Mouse (Mus musculus) embryo, embryonic 11.5 days (tissue): ENCODE measurements around the gene Xntrpc.
A peak's percentile ranks its signal among the peaks of the same experiment; 100 is the strongest.

Experiments used
- DNase-seq: peaks from one replicate; pipeline ENCODE4 v3.0.0-alpha.2; 2012; ENCODE audit warnings: low read depth, low spot score

Xntrpc gene

GRCm38 (mm10) chr7:102081784-102082183, 16.3 kb downstream of the Xntrpc start:
- DNase-seq, result no peak

- no peak for DNase-seq
Observed at GRCm38 (mm10) chr7:102082816-102083215, 17.3 kb downstream of the Xntrpc start, which contains the start of gene Trpc2. Gene Trpc2 (plus strand): TSS chr7:102083116.

DNA sequence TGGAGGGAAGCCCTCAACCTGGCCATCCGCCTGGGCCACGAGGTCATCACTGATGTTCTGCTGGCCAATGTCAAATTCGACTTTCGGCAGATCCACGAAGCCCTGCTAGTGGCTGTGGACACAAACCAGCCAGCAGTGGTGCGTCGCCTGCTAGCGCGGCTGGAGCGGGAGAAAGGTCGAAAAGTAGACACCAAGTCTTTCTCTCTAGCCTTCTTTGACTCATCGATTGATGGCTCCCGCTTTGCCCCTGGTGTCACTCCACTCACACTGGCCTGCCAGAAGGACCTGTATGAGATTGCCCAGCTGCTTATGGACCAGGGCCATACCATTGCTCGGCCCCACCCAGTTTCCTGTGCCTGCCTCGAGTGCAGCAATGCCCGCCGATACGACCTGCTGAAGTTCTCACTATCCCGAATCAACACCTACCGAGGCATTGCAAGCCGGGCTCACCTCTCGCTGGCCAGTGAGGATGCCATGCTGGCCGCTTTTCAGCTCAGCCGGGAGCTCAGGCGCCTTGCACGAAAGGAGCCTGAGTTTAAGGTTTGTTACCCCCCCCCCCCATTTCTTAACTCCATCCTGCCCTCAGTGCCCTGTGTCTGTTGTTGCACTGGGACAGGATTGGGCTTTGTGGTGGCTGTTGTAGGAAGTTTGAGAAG, 18.7 kb downstream of the Xntrpc start:
- DNase-seq, result no peak

DNA sequence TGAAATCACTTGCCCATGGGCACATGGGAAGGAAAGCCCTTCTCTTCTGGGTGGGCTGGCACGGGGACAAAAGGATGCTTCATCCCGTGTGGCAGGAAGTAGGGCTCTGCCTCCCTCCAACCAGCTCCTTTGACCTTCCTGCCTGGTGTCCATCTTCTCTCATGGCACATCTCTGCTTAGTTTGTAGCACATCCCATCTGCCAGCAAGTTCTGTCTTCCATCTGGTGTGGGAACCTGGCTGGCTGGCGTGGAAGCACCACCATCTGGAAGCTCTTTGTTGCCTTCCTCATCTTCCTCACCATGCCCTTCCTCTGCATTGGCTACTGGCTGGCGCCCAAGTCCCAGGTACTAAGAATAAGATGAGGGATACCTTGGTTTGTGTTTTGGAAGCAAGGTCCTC, 21.8 kb downstream of the Xntrpc start:
- DNase-seq, result no peak

GRCm38 (mm10) chr7:102099760-102100661, 34.5 kb downstream of the Xntrpc start:
- DNase-seq, result peak; percentile 50

- no peak for DNase-seq
Observed at GRCm38 (mm10) chr7:102100868-102101267, 35.4 kb downstream of the Xntrpc start.

DNA sequence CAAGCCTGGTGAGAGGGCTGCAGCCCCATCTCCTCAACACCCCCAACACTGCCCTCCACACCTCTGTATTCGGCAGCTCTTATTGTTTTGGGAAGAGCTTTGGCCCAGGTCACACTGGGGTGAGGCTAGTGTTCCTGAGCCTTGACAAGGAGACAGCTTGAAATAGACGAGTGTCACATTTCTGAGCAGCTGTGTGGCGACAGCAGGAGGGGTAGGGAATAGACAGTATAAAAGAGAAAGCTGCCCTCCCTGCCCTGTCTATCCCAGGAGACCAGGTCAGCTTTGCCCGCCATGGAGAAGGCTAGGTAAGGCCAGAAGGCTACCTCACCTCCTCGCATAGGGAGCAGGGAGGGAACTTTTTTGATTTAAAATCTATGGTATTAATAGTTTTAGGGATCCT, 36.0 kb downstream of the Xntrpc start, which contains the start of gene Art1:
Gene Art1 (plus strand): TSS at position 257 of the 400 bp plus-strand sequence.
- no peak for DNase-seq

DNA sequence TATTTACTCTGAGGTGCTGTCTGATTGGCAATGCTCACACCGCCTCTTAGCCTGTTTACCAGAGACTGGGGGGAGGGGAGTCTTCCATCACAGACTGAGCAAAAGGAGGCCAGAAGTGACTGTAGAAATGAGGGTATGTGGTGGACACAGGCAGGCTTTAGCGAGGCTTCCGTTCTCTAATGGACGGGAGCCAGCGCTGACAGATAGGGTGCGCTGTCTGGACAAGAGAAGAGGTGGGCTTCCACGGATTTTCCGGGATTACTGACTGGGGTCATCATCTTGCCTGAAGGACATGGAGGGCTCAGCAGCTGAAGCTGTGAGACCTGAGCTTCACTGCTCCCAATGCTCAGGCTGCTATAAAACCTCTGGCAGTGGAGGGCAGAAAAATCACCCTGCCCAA, 36.7 kb downstream of the Xntrpc start:
- no peak for DNase-seq

DNA sequence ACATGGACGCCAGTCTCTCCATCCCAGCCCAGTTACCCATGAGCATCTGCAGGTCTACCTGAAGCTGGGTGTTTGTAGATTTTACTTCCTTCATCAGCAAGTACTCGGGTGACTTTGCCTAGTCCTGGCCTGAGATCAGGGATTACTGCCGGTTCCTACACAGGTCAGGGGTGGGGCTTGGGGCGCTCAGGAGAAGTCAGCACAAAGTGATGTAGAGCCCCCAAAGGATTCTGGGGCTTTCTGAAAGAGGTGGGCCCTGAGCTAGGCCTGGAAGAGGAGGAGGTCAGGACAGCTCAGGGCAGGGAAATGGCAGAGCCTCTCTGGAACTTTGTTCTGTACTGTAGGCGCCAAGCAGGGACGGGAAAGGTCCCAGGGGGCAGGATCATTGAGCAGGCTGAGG, 37.2 kb downstream of the Xntrpc start:
- DNase-seq, result no peak

DNA sequence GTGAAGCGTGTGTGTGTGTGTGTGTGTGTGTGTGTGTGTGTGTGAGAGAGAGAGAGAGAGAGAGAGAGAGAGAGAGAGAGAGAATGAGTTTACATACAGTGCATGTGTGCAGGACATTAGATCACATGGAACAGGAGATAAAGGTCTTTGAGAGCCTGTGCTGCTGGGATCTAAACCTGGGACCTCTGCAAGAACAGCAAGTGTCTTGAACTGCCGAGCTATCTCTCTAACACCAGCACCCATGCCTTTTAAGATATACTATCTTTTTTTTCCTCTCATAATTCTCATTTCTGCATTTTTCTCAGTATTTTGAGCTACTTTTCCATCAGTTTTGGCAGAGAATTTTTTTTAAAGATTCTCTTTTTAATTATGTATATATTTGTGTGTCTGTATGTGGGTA, 38.0 kb downstream of the Xntrpc start:
- no peak for DNase-seq

DNA sequence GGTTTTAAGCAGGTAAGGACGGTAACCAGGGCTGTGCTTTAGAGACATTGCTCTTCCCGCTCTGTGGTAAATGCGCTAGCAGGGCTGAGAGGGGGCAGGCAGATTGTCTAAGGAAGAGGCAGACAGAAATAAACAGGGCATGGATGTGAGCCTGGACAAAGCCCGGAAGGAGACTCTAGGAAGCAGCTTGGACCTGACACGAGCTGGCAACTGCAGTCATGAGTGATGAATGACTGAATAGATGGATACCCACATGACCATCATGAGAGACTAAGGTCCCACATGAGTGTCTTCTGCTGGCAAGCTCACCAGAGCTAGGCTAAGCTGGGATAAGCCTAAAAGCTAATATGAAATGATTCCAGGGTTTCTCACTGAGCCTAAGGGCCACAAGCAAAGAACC, 38.6 kb downstream of the Xntrpc start:
- no peak for DNase-seq

GRCm38 (mm10) chr7:102106700-102107141, 41.2 kb downstream of the Xntrpc start:
- no peak for DNase-seq

GRCm38 (mm10) chr7:102108206-102108605, 42.7 kb downstream of the Xntrpc start:
- no peak for DNase-seq

- no peak for DNase-seq
Observed at GRCm38 (mm10) chr7:102109171-102109570, 43.7 kb downstream of the Xntrpc start, which contains the start of gene Art5. Gene Art5 (minus strand): TSS chr7:102109489.

GRCm38 (mm10) chr7:102109746-102110145, 44.2 kb downstream of the Xntrpc start:
- no peak for DNase-seq

DNA sequence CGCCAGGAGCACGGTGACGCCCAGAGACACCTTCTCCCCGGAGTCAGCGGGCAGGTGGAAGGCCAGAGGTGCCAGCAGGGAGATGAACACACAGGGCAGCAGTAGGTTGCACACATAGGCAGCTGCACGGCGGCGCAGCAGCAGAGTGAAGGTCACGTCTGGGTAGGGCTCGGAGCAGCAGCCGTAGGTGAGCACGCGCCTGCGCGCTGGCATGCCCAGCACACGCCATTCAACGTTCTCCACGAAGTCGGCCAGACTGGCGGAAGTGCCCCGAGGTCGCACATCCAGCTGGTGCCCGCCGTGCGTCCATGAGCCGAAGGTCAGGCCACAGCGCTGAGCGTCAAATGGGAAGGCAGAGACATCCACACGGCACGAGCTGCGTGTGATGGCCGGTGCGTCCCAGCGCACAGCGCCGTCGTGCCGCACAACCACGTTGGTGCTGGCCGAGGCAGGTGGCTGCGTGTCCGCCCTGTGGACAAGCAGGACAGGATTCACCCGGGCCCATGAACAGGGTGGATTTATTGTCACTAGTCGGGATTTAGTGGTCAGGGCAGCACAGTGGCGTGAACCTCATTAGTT, 47.7 kb downstream of the Xntrpc start:
- no peak for DNase-seq

DNA sequence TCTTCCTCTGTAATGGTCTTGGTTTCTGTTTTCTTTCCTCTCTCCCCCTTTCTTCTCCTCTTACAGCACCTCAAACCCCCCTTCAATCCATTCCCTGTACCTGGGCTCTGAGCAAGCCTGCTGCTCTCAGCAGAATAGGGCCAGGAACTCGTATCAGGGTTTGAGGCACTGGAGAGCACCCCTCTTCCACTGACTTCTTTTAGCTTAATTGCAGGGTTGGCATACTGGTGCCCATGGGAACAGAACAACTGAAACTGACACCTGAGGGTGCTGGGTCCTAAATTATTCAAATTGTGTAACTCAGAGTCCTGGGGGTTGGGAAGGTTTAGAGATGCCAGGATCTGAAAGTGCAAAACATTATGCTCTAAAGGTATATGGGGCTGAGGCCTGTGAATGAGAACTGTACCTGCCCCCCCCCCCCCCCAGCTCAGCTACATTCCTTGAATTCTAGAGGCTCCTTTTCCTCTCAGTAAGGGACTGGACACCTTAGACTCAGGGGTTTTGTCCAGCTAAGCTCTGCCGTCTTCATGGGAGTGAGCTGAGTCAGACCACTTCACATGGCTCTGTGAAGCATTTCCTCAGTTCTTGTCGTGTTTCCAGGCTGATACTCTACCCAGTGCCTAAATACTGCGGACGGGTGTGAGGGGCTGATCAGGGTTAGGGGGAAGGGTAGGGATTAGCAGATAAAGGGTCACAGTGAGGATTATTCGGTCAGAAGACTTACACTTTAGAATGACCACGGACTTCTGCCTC, 51.2 kb downstream of the Xntrpc start, which contains the start of gene Chrna10:
Gene Chrna10 (minus strand): TSS at position 250 of the 753 bp plus-strand sequence.
- DNase-seq, result no peak

DNA sequence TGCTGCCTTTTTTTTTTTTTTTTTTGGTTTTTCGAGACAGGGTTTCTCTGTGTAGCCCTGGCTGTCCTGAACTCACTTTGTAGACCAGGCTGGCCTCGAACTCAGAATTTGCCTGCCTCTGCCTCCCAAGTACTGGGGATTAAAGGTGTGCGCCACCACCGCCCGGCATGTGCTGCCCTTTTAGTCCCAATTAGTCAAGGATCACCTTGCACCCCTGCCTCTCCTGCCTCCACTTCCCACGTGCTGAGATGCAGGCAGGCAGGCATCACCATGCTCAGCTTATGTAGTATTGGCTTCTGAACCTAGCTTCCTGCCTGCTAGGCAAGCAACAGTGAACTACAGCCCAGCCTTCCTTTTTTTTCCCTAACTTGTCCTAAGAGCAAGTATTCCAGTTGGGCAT, 51.9 kb downstream of the Xntrpc start:
- no peak for DNase-seq

DNA sequence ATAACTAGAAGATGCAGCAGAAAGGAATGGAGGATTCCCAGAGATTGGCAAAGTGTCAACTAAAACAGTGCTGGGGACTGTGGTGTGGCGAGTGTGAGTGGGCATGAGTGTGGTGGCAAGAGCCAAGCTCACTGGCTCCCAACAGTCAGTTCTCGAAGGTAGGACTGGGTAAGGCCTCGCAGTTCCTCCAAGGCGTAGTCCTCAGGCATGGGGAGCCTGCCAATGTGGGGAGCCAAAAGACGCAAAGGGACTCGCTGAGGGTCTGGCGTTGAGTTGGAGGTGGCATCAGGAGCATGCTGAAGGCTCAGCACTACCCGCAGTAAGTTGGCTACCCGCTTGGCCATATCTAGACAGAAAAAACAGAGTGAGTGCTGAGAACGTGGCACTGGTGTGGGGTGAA, 54.8 kb downstream of the Xntrpc start:
- no peak for DNase-seq

GRCm38 (mm10) chr7:102132395-102132794, 66.9 kb downstream of the Xntrpc start:
- no peak for DNase-seq

GRCm38 (mm10) chr7:102137464-102137863, 72.0 kb downstream of the Xntrpc start:
- peak; percentile 9 for DNase-seq
